Mouse (Mus musculus): ENCODE results near the gene Gsk3b.

DNA sequence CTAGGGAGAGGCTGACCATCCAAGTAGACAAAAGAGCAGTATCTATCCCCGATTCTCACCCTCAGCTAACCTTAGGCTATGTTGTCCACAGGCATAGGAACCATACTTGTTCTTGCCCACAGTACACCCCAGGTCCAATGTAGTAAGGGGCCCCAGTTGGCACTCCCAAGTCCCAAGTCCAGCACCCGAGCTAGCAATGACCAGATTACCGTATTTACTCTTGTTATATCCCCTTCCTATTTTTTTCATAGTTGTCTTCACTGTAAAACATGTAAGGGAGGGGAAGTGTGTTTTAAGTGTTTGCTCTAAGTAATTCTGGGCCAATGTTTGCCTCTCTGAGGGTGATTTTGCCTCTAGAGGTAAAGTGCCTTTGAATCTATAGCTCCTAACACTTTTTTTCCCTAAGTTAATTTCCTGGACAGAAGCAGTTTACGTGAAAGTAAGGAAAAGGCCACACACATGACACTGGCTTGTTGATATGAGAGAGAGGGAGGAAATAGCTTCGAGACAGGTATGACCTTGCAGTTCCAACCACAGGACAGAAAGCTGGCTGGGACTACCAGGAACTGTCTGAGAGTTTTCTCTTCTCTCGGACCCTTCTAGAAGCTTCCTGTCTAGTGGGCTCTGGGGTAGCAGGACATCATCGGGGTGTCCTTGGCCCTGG is 206.0 kb downstream of the Gsk3b start, which contains the start of gene Nr1i2:
- TF ChIP-seq TAL1 (conservative IDR thresholded peaks at IDR 0.05; ENCODE audit: low read depth, low read length) (no peak), CTCF (IDR thresholded peaks at IDR 0.05; ENCODE audit: low read depth, low read length) (no peak)
